Mouse (Mus musculus) heart, embryonic 14.5 days (tissue): ENCODE measurements at regions not wholly inside any gene's neighbourhood (a gene's known extent, or its start where the extent isn't known, plus 50 kb on each side); places are given as distances from the start of the nearest gene placed in this dataset.

Source experiments
- ATAC-seq: fragments of 200-750 bp; cut with Nextera tagmentation; 2 replicates; pipeline ENCODE4 v1.8.0; 2017; ENCODE audit warnings: low read depth, moderate TSS enrichment; ENCODE audit not compliant: insufficient number of reproducible peaks, insufficient read depth, low FRiP score
- H3K27ac ChIP-seq, 2 experiments: fragments of 200-500 bp in 1 of 2; fragments of 300-500 bp in 1 of 2; sonication (generic) in 1 of 2; replicated peaks in 1 of 2; 2 replicates each; pipeline ENCODE4 v1.5.1; 2012 to 2014; ENCODE audit warnings: low read depth in 2 of 2, low read length in 2 of 2, control low read depth in 1 of 2, mild to moderate bottlenecking in 1 of 2, mixed read lengths in 1 of 2; ENCODE audit not compliant: control insufficient read depth in 1 of 2, insufficient read depth in 1 of 2
- H3K27me3 ChIP-seq: fragments of 300-500 bp; sonication (generic); 2 replicates; pipeline ENCODE4 v1.6.1; 2014; ENCODE audit warnings: mild to moderate bottlenecking, low read length, control low read depth; ENCODE audit not compliant: control insufficient read depth, insufficient read depth
- H3K36me3 ChIP-seq: fragments of 300-500 bp; sonication (generic); 2 replicates; pipeline ENCODE4 v1.6.1; 2014; ENCODE audit warnings: mild to moderate bottlenecking, control low read depth, low read length, mixed read lengths; ENCODE audit not compliant: control insufficient read depth, insufficient read depth
- H3K4me1 ChIP-seq, 2 experiments: fragments of 200-500 bp in 1 of 2; fragments of 300-500 bp in 1 of 2; sonication (generic) in 1 of 2; 2 replicates each; pipeline ENCODE4 v1.6.1; 2012 to 2014; ENCODE audit warnings: low read length in 2 of 2, control low read depth in 1 of 2, mixed read lengths in 1 of 2; ENCODE audit not compliant: control insufficient read depth in 2 of 2, insufficient read depth in 2 of 2
- H3K4me2 ChIP-seq: fragments of 300-500 bp; sonication (generic); 2 replicates; pipeline ENCODE4 v1.6.1; 2014; ENCODE audit warnings: mild to moderate bottlenecking, low read length
- H3K4me3 ChIP-seq, 2 experiments: fragments of 200-500 bp in 1 of 2; fragments of 300-500 bp in 1 of 2; sonication (generic) in 1 of 2; 2 replicates each; pipeline ENCODE4 v1.5.1; 2012 to 2014; ENCODE audit warnings: low read length in 2 of 2, mild to moderate bottlenecking in 2 of 2, control low read depth in 1 of 2, low read depth in 1 of 2, moderate library complexity in 1 of 2; ENCODE audit not compliant: control insufficient read depth in 1 of 2, insufficient read depth in 1 of 2
- H3K9ac ChIP-seq: fragments of 300-500 bp; sonication (generic); 2 replicates; pipeline ENCODE4 v1.6.1; 2014; ENCODE audit warnings: mild to moderate bottlenecking, low read length
- H3K9me3 ChIP-seq: fragments of 300-500 bp; sonication (generic); 2 replicates; pipeline ENCODE4 v1.6.1; 2016; ENCODE audit warnings: low read length, control low read depth; ENCODE audit not compliant: control insufficient read depth
- WGBS: fragments of 180-500 bp; shearing (Covaris S2); extraction: QIAGEN DNeasy Blood & Tissue Kit; methylation state at CpG from one replicate; pipeline ENCODE4 v1.1.7; 2014; 5-methylcytosine and 5-hydroxymethylcytosine counted together

DNA sequence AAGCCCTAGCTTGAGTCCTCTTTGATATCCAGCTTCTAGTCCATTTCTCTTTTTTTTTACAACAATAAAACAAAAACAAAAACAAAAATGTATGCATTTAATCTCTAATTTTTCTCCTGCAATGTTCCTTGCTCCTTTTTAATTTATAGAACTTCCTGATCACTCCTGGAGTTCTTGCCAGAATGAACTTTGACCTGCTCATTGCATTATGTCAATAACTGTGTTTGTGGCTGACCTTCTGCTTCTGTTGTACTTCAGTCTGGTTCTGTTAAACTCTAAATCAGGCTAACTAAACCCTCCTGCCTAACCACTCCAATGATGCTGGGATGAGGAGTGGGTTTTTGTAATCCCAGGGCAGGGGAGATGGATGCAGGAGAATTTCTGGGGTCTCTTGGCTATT, 674.0 kb downstream of the Gsdmc2 start:
- Histone ChIP-seq H3K4me3 (no peak overlapping the region), H3K9ac (no peak overlapping the region), H3K27me3 (no peaks in the 10 kb centered on the region), H3K36me3 (no peaks in the 10 kb centered on the region), H3K9me3 (no peaks in the 10 kb centered on the region), H3K27ac (no peak overlapping the region), H3K4me2 (no peak overlapping the region), H3K4me1 (no peaks in the 10 kb centered on the region)
- no peak for ATAC-seq

- Histone ChIP-seq H3K9me3 (no peaks in the 10 kb centered on the region), H3K27ac (no peak overlapping the region), H3K27me3 (no peaks in the 10 kb centered on the region), H3K4me2 (no peak overlapping the region), H3K4me1 (no peaks in the 10 kb centered on the region), H3K36me3 (no peaks in the 10 kb centered on the region), H3K4me3 (no peak overlapping the region), H3K9ac (no peak overlapping the region)
- no peak for ATAC-seq
- WGBS: 37% methylated on average over 1 of the region's 1 CpGs
Measured at GRCm38 (mm10) chr15:63170171-63170570, 674.8 kb downstream of the Gsdmc2 start.

DNA sequence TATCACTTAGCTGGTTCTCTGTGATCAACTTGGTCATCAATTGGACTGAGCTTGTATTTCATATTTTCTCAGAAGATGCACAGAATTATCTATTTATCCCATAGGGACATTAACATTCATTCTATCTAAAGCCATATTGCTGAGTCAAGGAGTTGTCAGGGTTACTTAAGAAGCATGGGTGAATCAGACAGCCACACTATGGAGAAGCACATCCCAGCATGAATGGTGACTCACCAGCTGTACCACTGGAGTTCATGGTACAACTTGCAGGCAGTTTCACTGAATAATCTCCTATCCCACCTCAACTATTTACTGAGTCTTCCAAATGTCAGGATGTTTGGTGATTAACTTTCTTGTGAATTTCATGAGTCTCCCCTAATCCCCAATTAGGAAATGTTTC, 678.6 kb downstream of the Gsdmc2 start:
- no peak overlapping the region for H3K4me2 ChIP-seq
- no peak for ATAC-seq
- 0 out of 4 replicates have a peak, but pooled peaks cover 0 to 2% of the 10 kb centered on the region in 2 experiments for H3K4me1 ChIP-seq
- H3K9me3 ChIP-seq: no peaks in the 10 kb centered on the region
- H3K27me3 ChIP-seq: no peaks in the 10 kb centered on the region
- H3K9ac ChIP-seq: no peak overlapping the region
- H3K27ac ChIP-seq: no peak overlapping the region
- H3K4me3 ChIP-seq: no peak overlapping the region
- no peaks in the 10 kb centered on the region for H3K36me3 ChIP-seq

DNA sequence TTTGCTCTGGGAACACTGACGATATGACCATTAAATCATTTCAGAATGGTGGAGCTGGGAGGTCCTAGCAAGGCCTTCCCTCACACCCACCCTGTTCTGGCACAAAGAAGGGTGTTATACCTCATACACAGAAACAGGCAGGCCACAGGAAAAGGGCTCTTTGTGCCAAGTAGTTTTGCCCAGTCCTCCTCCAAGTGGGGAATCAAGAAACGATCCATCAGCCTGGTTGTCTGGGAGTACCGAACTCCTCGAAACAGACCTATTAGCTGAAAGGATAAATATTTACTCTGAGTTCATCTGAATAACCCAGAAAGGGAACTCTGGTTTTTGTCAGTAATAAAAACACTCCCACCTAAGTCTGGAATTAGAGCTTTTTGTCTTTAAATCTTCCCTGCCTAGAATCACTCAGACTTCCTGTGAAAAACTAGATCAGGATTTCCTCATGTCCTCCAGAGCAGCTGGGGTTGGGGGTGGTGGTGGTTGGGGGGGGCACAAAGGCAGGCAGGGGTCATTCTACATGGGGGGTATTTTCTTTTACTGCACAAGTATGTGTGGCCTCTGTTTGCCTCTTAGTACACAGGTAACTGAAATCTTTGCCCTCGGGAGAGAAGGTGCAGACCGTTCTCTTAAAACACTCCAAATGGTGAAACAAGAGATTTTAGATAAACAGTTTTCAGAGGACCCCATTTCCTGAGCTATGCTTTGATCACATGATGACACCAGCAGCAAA, 681.3 kb downstream of the Gsdmc2 start:
- no peak overlapping the region for H3K4me2 ChIP-seq
- no peak overlapping the region for H3K9ac ChIP-seq
- ATAC-seq: no peak
- 47% methylated on average over 6 of the region's 6 CpGs for WGBS
- H3K36me3 ChIP-seq: no peaks in the 10 kb centered on the region
- H3K4me1 ChIP-seq: 0 out of 4 replicates have a peak, but pooled peaks cover 0 to 2% of the 10 kb centered on the region in 2 experiments
- H3K4me3 ChIP-seq: no peak overlapping the region
- H3K27me3 ChIP-seq: no peaks in the 10 kb centered on the region
- H3K27ac ChIP-seq: no peak overlapping the region
- H3K9me3 ChIP-seq: no peaks in the 10 kb centered on the region

- H3K9ac ChIP-seq: no peak overlapping the region
- H3K9me3 ChIP-seq: no peaks in the 10 kb centered on the region
- no peaks in the 10 kb centered on the region for H3K27me3 ChIP-seq
- H3K4me2 ChIP-seq: no peak overlapping the region
- ATAC-seq: no peak
- H3K27ac ChIP-seq: no peak overlapping the region
- WGBS: 67% methylated on average over 4 of the region's 4 CpGs
- H3K36me3 ChIP-seq: no peaks in the 10 kb centered on the region
- H3K4me1 ChIP-seq: 0 out of 4 replicates have a peak, but pooled peaks cover 0 to 2% of the 10 kb centered on the region in 2 experiments
- no peak overlapping the region for H3K4me3 ChIP-seq
Measured at GRCm38 (mm10) chr15:63162881-63163549, 682.0 kb downstream of the Gsdmc2 start.

DNA sequence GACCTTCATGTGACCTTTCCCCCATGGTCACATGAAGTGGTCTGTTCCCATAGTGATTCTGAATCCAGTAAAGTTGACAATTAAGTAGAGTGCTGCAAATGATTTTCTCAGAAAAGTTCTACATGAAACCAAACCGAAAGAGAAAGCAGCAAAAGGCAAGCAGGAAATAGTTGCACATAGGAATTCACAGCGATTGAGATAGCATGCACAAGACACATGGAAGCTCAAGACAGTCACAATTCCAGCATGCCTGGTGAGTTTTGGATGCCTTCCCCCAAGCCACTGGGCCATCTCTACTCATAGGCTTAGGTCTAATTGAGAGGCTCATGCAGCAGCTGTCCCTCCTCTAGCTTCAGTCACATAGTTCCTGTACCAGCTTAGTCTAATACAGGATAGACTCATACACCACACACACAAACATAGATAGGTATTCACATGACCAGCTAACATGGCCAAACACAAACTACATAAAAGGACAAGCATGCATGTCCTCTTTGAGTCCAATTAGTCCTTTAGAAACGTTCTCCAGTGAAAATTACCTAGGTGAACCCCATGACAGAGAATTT, 721.8 kb downstream of the Gsdmc2 start:
- 68% methylated on average over 3 of the region's 3 CpGs for WGBS
- Histone ChIP-seq H3K9me3 (no peaks in the 10 kb centered on the region), H3K4me1 (no peaks in the 10 kb centered on the region), H3K27ac (no peak overlapping the region), H3K36me3 (no peaks in the 10 kb centered on the region), H3K4me2 (no peak overlapping the region), H3K4me3 (no peak overlapping the region), H3K9ac (no peak overlapping the region), H3K27me3 (no peaks in the 10 kb centered on the region)
- ATAC-seq: no peak

- 42% methylated on average over 2 of the region's 2 CpGs for WGBS
- H3K27me3 ChIP-seq: no peaks in the 10 kb centered on the region
Measured at GRCm38 (mm10) chr15:63112918-63113317, 732.1 kb downstream of the Gsdmc2 start.

More at GRCm38 (mm10) chr15:63112918-63113317, 732.1 kb downstream of the Gsdmc2 start:
- Histone ChIP-seq H3K9ac (no peak overlapping the region), H3K4me3 (no peak overlapping the region), H3K36me3 (no peaks in the 10 kb centered on the region), H3K9me3 (no peaks in the 10 kb centered on the region), H3K4me1 (no peaks in the 10 kb centered on the region), H3K4me2 (no peak overlapping the region), H3K27ac (no peak overlapping the region)
- no peak for ATAC-seq
